Mouse (Mus musculus) erythroid progenitor cell, adult 5-6 weeks (primary cell): ENCODE data around the gene Tox3. TPM values are rescaled to one million over a fixed set of nuclear protein-coding genes. Genes with fewer than 3 reads are reported as not detected.

ENCODE experiments used
- ATAC-seq: replicated peaks from 2 replicates; pipeline ENCODE4 v1.8.0; 2016; ENCODE audit warnings: moderate number of reproducible peaks, mild to moderate bottlenecking, moderate TSS enrichment, inconsistent platforms; ENCODE audit not compliant: poor library complexity, low FRiP score, severe bottlenecking
- total RNA-seq, 2 experiments: library from RNA; stranded (forward) in 1 of 2; stranded (reverse) in 1 of 2; fragments of 150-400 nt in 1 of 2; fragments of 186-747, 209-891 nt in 1 of 2; gene quantifications; 2 replicates each; pipeline versions ENCODE4 v1.2.3 to v1.2.4; 2015 to 2017; ENCODE audit warnings: low replicate concordance in 2 of 2

Tox3 gene
- not detected in 2 replicates for total RNA-seq (2015; ENCODE audit: low replicate concordance)
- not detected in 2 replicates for total RNA-seq (2017; ENCODE audit: low replicate concordance)

DNA sequence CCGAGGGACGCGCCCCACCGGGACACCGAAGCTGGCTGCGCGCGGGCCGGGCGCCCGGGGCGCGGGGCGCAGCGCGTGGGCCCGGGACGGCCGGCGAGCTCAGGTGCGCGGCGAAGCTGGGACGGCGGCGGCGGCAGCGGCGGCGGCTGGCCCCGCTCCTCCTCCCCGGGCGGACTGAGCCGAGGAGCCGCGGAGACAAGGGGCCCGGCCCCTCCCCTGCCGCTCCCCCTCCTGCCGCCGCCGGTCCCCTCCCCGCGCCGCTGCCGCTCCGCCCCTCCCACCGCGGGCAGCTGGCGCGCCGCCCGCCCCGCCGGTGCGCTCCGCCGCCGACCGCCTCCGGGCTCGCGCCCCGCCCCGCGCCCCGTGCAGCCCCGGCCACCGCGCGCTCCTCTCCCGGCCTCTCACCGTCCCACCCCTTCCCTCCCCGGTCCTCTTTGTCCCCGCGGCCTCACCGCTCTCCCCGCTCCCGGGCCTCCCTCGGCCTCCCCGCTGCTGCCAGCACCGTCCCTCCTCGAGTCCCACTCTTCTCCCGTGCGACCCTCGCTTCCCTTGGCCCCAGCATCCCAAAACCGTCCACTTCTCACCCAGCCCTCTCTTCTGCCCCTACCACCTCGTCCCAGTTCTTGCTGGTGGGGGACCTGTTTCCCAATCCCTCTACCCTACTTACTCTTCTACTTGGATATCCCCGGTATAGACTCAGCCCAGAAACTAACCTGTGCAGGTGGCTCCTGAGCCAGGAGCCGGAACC is at the start of gene Tox3:
Gene Tox3 (minus strand): TSS at position 166 of the 748 bp plus-strand sequence.
- ATAC-seq: no peak

DNA sequence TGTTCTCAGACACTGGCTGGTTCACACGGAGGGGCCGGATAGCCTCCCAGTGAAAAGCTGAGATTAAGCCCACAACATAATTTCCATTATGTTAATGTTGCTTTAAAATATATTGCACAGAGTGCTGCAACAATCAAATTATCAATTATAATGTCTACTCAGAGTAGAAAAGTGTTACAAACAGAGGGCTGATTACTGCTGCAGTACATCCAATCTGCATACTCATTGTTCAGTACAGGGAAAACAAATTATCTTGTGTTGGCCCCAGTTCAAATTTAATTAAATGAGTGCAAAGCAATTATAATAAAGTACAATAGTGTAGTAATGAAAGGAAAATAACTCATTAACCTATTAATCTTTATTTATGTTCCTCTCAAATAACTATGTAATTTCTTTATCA is 44.5 kb upstream of the Tox3 start:
- no peak for ATAC-seq

DNA sequence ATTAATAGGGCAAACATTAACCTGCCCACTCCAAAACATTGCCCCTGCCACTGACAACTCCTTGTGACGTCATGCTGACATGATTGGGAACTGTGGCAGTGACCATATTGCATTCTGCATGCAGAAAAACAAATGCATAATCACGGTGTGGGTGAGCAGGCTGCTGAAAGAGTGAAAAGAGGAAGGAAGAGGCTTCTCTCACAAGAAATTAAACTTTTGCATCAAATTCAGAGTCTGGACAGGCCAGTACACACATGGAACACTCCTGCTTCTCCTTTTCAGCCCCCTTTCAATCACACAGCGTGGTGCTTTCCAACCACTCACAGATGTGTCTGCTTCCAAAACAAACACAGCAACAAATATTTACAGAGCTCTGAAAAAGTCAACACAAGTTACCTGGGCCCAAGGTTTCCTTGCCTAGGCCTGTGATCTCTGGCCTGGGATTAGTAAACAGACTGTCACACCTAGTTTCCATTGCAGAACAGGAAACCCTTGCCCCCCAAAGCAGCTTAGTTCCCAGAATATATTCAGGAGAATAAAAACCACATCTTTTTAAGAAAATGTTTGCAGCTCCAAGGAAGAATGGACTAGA is 43.4 kb upstream of the Tox3 start:
- ATAC-seq: no peak

DNA sequence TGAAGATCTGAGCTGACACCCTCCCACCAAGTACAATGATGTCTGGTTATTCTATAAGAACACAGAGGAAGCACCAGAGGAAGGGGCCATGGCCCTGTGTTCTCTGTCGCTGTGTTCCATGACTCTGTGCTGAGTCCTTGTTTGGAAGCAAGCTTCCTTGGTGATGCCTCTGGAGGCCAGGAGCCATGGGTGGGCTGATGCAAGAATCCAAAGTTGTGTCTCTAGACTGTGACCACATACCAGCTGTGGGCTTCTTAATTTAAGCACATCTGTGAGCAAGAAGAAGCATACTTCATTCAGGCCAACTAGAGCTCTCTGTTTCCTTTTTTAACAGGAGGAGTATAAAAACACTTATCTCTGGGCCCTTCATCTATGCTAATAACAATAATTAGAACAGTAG is 42.7 kb upstream of the Tox3 start:
- ATAC-seq: no peak

DNA sequence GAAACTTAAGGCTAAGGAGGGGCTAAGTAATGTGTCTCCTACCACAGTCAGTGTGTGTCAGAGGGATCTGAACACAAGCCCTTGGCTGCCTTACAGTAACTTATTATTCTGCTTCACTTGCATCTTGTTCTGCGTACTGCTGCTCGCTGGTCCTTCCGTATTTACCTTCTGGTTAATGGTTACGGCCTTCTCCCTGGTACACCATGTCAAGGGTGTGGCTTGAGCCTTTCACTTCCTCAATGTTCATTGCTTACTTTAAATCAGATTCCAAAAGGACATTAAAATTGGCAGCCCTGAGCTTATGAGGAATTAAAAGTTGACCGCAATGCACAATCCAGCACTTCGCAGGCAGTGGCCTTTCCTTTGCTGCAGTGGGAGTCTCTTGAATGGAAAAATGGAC is 30.9 kb upstream of the Tox3 start:
- ATAC-seq: no peak

DNA sequence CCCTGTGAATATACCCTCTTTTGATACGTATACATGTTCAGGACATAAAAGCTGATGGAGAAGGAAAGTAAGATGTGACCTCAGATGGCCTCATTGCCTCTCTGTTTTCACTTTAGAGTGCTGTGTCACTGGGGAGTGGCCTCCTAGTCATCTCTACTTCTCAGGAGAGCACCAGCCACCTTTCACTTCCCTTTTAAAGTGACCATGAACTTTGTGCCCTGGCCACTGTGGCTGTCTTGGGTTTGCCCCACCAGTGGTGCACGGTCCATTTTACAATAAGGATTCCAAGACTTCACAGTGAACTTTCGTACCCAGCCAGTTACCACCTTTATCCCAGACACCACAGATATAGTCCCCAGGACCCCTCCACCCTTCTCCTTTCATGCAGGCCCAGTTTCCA is 29.9 kb upstream of the Tox3 start:
- no peak for ATAC-seq

DNA sequence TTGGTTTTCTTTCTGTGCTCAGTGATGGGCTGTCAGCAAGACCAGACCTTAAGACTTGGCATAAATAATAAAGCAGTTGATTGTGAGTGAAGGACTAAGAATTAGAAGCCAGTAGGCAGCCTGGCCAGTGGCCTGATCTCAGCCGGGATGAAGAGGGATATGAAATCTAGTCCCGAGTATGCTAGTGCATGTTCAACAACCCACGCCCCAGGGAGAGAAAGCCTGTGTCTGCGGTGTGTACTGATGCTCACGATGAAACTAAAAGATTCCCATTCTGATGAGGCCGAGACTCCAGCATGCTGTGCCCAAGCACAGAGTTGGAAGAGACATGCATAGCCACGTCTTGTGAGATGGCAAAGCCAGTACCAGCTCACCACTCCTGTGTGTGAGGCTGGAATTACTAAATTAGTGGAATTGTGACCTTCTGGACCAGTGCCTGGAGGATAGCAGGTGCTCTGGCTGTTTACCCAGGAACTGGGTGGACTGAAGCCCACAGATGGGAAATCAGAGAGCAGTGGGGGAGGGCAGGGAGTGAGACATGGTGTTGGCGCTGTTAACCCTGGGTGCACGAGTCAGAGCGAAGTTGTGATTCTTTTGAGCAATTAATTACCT is 23.6 kb upstream of the Tox3 start:
- ATAC-seq: no peak

DNA sequence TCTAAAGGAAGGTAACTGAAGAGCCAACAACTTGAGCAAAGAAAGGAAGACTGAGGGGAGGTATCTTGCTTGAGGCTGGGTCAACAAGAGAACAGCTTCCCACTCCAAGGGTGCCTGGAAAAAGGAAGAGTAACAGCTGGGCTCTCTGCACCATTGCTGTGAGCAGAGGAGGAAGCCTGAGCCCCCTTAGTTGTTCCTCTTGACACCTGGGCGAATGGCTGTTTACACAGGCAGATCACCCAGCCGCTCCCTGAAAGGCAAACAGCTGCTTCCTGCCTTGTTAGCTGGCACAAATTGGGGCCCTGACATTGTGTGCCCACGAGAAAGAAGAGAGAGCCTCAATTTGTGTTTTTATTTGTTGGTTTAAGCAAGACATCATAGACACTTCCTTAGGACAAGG is 21.7 kb upstream of the Tox3 start:
- no peak for ATAC-seq

DNA sequence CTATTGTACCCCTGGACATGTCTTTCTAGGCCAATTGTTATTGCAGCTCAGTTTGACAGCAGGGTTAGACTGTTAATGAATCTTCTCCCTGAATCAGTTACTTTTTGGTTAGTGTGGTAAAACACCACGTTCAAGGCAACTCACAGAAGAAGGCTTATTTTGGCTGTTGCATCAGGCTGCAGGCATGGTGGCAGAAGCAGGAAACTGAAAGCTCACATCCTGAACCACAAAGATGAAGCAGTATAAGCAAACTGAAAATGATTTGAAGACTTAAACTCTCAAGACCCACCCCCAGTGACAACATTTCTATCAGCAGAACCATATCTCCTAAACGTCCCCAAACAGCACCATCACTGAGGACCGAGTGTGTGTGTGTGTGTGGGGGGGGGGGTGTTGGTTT is 8.6 kb upstream of the Tox3 start:
- ATAC-seq: no peak

DNA sequence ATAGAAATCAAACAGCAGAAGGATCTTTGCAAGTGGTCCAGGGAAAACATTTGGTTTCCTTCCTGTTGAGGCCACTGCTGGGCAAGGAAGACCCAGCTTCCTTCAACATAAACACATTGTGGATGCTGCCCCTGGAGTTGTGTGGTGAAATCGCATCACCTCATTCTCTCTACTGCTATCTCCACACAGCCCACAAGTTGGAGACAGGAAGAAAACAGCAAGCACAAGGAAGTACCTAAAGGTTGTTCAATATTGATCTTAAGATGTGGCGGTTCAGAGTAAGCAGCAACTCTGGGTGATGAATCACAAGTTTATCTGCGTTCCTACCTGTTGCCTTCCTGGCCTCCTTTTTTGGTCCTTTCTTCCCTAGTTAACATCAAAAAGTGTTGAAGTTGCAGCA is 6.6 kb upstream of the Tox3 start:
- ATAC-seq: no peak

DNA sequence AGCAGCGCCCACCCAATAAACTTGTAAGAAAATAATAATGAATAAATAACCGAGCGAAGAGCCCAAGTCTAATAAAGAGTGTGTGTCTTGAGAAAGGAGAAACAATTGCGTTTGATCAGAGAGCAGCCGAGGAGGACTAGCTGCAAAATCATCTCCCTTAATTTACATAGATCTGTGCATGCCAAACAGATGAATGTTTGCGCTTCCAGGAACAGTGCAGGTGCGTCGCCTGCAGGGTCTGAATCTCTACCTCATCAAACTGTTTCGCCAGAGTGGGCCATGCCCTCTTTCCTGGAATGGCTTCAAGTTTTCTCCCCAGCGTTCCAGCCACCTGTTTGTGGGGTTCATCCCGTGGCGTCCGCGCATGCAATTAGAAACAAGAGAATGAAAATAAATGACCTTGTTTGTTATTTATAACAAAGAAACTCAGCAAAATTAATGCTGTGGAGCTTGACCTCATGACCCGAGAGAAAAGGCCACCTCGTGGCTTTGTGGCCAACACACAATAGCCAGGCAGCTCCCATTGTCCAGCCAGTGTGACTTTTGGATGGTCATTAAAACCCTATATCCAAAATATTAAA is 5.9 kb upstream of the Tox3 start:
- no peak for ATAC-seq

DNA sequence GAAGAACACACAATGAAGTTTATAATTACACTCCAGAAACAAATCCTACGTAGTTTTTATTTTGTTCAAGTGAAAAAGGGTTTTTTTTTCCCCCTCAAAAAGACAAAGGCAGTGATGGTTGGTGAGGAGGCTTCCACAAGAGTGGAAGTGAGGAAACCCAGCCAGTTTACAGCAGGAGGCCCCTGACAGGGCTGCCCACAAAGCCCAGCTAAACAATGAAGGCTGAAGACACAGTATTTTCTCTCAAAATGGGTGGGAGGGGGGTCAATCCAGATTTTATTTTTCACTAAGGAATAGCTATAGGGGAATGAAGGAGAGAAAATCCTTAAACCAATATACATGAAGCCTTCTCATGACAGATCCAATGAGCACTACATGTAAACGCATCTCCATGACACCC is 5.4 kb upstream of the Tox3 start:
- ATAC-seq: no peak

DNA sequence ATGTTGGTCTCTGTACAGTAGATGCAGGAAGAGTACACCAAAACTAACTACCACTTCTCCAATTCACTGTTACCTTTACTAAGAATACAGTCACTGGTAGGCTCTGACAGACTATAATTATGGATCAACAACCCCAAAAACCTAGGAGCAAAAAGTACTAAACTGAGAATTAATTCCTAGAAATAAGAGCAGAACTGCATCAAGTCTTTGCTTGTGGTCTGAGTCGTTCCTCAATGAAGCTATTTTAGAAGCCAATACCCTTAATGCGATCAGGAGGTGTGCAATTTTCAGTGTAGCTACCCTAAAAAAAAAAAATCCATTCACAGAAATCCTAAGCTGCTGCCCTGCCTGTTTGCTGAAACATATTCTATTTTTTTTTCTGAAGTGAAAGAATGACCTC is 4.8 kb upstream of the Tox3 start:
- no peak for ATAC-seq

DNA sequence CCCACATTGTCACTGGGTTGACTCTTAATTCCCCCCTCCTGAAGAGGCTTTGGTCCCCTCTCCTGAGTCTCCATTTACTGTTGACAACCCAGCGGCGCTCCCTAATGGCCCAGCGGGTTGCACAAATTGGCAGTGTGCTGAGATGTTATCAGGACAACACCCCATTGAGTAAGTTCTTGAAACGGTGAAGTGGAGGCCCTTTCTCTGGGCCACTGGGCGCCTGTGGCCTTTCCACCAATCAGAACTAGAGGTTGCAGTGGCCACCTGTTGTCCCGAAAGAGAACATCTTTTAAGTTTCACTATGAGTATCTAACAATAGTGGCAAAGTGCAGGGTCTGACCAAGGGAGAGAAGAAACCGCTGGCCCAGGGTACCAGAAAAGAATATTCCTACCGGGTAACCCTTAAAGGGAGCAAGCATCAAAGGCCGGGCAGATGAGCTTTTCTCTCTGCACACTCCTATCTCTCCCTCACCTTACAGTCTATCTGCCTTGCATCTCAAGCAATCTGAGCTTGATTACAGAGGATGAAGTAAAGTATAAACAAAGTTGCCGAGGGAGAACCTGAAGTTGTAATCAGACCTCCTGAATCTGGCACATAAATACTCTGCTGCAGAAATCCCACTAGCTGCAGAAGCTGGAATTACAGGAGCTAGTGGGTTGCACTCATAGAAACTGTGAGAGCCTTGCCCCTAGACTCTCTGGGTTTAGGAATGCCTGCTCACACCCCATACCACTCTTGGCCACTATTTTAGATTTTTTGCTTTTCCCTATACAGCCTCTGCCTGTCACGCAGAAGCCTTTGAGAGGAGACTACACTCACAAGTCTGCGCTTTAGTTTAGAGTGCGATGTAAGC is 1.8 kb upstream of the Tox3 start:
- ATAC-seq: no peak

DNA sequence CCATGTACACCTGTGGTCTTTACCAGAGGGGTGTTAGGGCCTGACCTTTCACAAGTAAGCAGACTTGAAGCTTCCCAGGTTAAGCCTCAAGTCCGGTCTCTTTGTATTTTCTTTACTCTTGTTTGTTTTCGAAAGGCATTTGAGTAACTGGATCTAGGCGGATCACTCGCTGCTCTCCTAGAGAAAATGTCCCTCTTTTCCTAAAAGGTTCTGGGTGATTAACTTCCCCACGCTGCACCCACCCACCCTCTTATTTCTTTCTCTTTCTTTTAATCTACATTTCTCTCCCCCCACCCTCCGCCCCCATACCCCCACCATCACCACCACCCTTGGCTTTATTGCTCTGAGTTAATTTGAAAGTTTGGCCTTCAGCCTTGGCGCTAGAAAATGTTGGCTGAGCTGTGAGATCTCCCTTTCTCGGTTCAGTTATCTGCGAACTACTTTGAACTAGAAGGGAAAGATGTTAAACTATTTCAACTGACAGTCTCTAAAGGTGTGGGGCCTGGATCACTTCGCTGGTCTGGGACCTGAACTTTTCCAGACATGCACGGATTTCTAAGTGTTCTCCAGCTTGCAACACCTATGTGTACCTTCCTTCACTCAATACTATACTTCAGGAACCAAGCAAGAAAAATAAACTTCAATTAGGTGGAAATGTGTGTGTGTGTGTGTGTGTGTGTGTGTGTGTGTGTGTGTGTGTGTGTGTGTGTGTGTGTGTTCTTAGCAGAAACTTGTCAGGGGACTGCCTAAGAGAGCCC is 962 bp upstream of the Tox3 start:
- no peak for ATAC-seq

DNA sequence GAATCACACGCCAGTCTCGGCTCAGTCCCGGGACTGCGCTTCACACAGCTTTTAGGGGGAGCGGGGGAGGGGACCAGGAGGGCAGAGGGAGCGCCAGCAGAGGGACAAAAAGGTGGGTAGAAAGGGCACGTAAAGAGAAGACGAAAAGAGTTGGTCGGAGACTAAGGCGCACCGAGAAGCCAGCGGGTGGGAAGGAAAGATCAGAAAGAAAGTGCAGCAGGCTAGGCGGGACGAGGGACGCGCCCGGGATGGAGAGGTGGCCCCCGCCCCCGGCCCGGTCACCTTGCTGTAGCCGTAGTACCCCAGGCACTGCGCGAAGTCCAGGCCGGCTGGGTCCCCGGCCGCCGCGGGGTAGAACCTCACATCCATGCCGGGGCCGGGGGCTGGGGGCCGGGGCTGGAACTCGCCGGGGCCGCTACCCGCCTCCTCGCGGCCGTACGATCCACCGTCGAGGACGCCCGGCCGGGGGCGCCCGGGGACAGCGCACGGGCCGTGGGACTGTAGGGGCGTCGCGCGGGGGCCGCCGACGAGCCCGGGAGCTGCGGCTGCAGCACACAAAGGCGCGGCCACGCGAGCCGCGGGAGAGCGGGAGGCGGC is 464 bp downstream of the Tox3 start:
- no peak for ATAC-seq

DNA sequence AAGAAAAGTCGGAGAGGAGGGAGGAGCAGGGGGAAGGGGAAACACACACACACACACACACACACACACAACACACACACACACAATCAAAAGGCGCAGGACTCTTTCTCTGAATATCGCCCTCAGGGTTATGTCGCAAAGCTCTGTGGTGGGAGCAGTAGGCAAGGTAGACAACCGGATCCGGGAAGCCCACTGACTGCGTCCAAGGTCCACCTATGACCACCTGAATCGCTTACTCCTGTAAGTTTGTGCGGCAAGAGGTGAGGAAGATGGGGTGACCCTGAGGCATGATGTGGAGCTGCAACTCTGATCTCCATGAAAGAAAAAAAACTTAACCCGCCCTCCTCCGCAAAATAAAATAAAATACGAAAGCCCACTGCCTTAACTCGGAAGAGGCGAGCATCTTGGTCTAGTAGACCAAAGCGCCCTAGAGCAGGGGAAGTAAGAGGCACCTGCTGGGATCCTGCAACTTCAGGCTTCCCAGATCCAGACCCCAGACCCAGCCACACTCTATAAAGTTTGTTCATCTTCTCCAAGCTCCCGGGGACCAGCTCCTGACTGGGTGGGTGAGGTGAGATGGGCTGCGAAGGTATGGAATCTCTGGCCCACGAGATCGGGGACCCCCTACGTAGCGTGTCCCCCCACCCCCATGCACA is 1.1 kb downstream of the Tox3 start:
- no peak for ATAC-seq

DNA sequence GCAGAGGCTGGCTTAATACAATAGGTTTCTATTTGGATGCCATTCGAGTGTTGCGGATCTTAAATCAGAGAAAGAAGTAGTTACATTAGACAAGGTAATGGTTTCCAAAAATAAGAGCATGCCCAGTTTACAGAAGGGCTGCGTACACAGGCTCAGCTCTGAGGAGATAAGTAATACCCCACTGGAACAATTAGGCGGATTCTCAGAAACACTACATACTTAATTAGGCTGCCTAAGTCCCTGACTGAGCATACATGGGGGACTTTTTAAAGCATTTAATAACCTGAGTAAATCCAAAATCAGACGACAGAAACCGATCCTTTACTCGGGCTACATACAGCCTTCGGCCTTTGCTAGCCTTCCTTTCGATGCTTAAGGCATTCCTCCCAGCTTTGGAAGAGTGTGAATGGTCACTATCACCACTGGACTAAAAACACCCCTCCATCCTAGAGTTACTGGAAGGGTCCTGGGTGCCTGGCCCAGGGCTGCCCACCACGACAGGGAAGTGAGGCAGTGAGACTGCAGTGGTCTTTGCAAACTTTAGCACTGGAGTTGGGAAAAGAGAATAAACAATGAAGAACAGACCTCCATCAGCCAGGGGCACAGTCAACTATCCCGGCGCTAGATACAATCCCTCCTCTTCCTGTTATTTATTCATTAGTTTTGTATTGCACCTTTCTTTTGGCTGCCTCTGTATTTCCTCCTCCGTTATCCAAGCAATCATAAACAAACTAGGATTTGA is 1.8 kb downstream of the Tox3 start:
- ATAC-seq: no peak
